Mouse (Mus musculus): ENCODE results near the gene Gm15517. TPM values are rescaled to one million over a fixed set of nuclear protein-coding genes. Genes with fewer than 3 reads are reported as not detected.
A peak's percentile ranks its signal among the peaks of the same experiment; 100 is the strongest.

The Gm15517 gene
- total and polyA plus RNA-seq, 3 experiments, result not detected

DNA sequence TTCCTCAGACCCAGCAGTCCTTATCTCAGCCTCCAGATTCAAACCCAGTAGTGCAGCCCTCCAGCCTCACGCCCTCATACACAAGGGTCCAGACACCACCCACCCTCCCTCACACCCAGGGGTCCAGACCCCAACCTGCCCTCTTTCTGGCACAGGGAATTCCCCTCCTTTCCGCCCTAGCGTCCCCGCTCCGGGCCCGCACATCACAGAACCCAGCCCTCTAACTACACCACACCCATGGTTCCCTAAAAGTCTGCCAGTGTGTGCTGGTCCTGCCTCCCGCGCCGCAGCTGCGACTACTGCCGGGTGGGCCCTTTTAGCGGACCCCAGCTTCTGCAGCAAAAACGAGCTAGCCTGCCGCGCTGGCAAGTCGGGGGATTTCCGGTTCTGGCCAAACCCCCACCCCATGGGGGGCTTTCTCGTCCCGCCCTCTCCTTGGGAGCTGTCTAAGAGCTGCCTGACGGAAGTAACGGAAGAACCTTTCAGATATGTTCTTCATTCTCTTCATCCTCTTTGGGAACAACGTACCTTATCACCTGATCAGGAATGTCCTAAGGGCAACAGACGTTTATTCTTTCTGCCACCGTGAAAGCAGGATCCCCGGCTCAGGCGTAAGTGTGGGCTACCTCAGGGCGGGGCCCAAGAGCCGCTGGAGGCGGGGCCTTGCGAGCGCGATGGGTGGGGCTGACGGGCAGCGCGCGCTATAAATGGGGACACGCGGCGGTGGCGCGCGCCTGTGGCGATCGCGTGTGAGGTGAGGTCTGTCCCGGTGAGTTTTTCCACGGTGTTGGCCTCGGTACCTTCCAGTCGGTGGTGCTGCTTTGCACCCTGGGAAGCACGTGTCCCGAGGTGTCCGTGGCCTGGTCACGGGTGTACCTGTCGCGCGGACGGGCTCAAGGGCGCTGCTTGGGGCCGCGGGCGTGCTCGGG lies 14.9 kb upstream of the Gm15517 start, which contains the start of the genes 1700028J19Rik and 2410002F23Rik (continued):
- TF ChIP-seq NELFE (IDR thresholded peaks at IDR 0.05; ENCODE audit: low read depth, low read length), result peak; percentile 99
- peak; percentile 98 for TF ChIP-seq ZMIZ1 (IDR thresholded peaks at IDR 0.05; ENCODE audit: low read depth, low read length)
- peak; percentile 86 for TF ChIP-seq HCFC1 (IDR thresholded peaks at IDR 0.05; ENCODE audit: low read depth, low read length)
- no peak for TF ChIP-seq USF2 (IDR thresholded peaks at IDR 0.05; ENCODE audit: borderline replicate concordance in 1 of 2, insufficient read depth in 1 of 2, low read depth in 1 of 2, low read length in 2 of 2)
- no peak for TF ChIP-seq ETS1 (IDR thresholded peaks at IDR 0.05; ENCODE audit: low read depth, low read length)
- TF ChIP-seq MAX (IDR thresholded peaks at IDR 0.05; ENCODE audit: low read length), result peak; percentile 100
- TF ChIP-seq RCOR1 (IDR thresholded peaks at IDR 0.05; ENCODE audit: low read depth, low read length), result no peak
- no peak for TF ChIP-seq RAD21 (IDR thresholded peaks at IDR 0.05; ENCODE audit: low read depth, low read length)
- TF ChIP-seq POLR2AphosphoS2 (IDR thresholded peaks at IDR 0.05; ENCODE audit: low read length), result peak; percentile 97
- peak; percentile 98 for TF ChIP-seq POLR2AphosphoS5 (IDR thresholded peaks at IDR 0.05; ENCODE audit: borderline replicate concordance, low read depth, low read length)
- peak; percentile 78; the same call in 1 of the 2 replicates for TF ChIP-seq SIN3A (IDR thresholded peaks at IDR 0.05; ENCODE audit: low read length)
- TF ChIP-seq MEF2A (IDR thresholded peaks at IDR 0.05; ENCODE audit: extremely low read depth, insufficient replicate concordance, low read depth, low read length, poor library complexity, severe bottlenecking), result no peak
- TF ChIP-seq ZKSCAN1 (IDR thresholded peaks at IDR 0.05; ENCODE audit: low read depth, low read length), result no peak
- no peak for TF ChIP-seq MAFK (IDR thresholded peaks at IDR 0.05; ENCODE audit: borderline replicate concordance, low read depth, low read length)
- no peak for TF ChIP-seq CHD1 (IDR thresholded peaks at IDR 0.05; ENCODE audit: low read depth, low read length)
- TF ChIP-seq TAL1 (IDR thresholded peaks at IDR 0.05; ENCODE audit: low read length), result peak; percentile 43; the same call in 1 of the 2 replicates
- TF ChIP-seq UBTF (IDR thresholded peaks at IDR 0.05; ENCODE audit: borderline replicate concordance, insufficient read depth, low read depth, low read length), result no peak
- peak; percentile 82 for TF ChIP-seq ELF1 (IDR thresholded peaks at IDR 0.05; ENCODE audit: low read depth, low read length)
- TF ChIP-seq TBP (IDR thresholded peaks at IDR 0.05; ENCODE audit: low read depth, low read length), result peak; percentile 98

DNA sequence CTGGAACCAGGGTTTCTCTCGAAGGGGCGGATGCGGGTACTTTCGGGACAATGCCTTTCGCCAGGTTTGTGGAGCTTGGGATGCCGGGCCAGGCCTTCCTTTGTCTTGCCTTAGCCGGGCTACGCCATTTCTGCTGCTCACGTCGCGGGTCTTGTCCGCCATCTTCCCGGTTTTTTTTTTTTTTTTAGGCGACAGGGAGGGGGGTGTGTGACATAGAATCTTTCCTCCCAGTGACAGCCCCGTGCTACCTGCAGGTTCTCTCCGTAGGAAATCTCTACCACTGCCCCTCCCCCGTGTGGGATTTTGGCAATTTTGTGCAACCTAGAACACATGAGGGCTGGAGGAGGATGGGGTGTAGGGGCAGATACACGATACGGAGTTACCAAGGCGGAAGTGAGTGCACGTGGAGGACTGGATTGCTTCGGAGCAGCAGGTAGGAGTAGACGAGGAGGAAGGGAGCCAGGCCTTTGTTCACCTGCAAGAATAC lies 14.2 kb upstream of the Gm15517 start:
- peak overlapping the region; percentile 79 for H3K9ac ChIP-seq (ENCODE audit: control insufficient read depth, low read depth, low read length, poor library complexity, severe bottlenecking)
- peaks cover 12 to 15% of the 10 kb centered on the region in 2 experiments for H3K36me3 ChIP-seq (ENCODE audit: control insufficient read depth in 1 of 2, insufficient read depth in 2 of 2, low read length in 2 of 2)
- H3K27me3 ChIP-seq (ENCODE audit: control insufficient read depth in 1 of 2, insufficient read depth in 2 of 2, low read length in 2 of 2), result no peaks in the 10 kb centered on the region
- H3K4me1 ChIP-seq (ENCODE audit: control insufficient read depth in 1 of 2, insufficient read depth in 2 of 2, low read length in 2 of 2), result peaks cover 0 to 15% of the 10 kb centered on the region in 2 experiments; a peak in 2 of 4 replicates
- peak; percentile 76 for DNase-seq (ENCODE audit: low read depth, low spot score)
- no peaks in the 10 kb centered on the region for H3K9me3 ChIP-seq (replicated peaks; ENCODE audit: insufficient read depth, low read length)
- peaks cover 27% of the 10 kb centered on the region for H3K79me2 ChIP-seq (ENCODE audit: control insufficient read depth, insufficient read depth, low read length, poor library complexity)
- peak overlapping the region; percentile 64 for H3K27ac ChIP-seq (ENCODE audit: control insufficient read depth, low read depth, low read length)
- peak overlapping the region; percentile 67 to 74 for H3K4me3 ChIP-seq (ENCODE audit: control insufficient read depth in 1 of 2, insufficient read depth in 1 of 2, low read depth in 2 of 2, low read length in 2 of 2)
- TF ChIP-seq POLR2AphosphoS5 (IDR thresholded peaks at IDR 0.05; ENCODE audit: borderline replicate concordance, low read depth, low read length) (no peak; the same call in 1 of the 2 replicates), MEF2A (IDR thresholded peaks at IDR 0.05; ENCODE audit: extremely low read depth, insufficient replicate concordance, low read depth, low read length, poor library complexity, severe bottlenecking) (no peak), JUND (IDR thresholded peaks at IDR 0.05; ENCODE audit: low read depth, low read length) (no peak), USF2 (IDR thresholded peaks at IDR 0.05; ENCODE audit: borderline replicate concordance in 1 of 2, insufficient read depth in 1 of 2, low read depth in 1 of 2, low read length in 2 of 2) (no peak), ZMIZ1 (IDR thresholded peaks at IDR 0.05; ENCODE audit: low read depth, low read length) (no peak), EP300 (IDR thresholded peaks at IDR 0.05; ENCODE audit: low read depth in 1 of 2, low read length in 2 of 2) (no peak), BHLHE40 (IDR thresholded peaks at IDR 0.05; ENCODE audit: borderline replicate concordance, low read depth, low read length) (no peak), E2F4 (IDR thresholded peaks at IDR 0.05; ENCODE audit: borderline replicate concordance, low read depth, low read length) (no peak), CTCF (IDR thresholded peaks at IDR 0.05 in 2 of 3, conservative IDR thresholded peaks at IDR 0.05 in 1 of 3; ENCODE audit: control insufficient read depth in 1 of 3, insufficient read depth in 1 of 3, low read depth in 2 of 3, low read length in 3 of 3, poor library complexity in 1 of 3, severe bottlenecking in 1 of 3) (no peak), NRF1 (IDR thresholded peaks at IDR 0.05; ENCODE audit: insufficient read depth, low read depth, low read length, poor library complexity, severe bottlenecking) (no peak), USF1 (IDR thresholded peaks at IDR 0.05; ENCODE audit: low read depth, low read length) (no peak), MYC (IDR thresholded peaks at IDR 0.05; ENCODE audit: low read depth, low read length) (peak; percentile 96), ZKSCAN1 (IDR thresholded peaks at IDR 0.05; ENCODE audit: low read depth, low read length) (no peak), CHD2 (IDR thresholded peaks at IDR 0.05; ENCODE audit: low read length) (no peak), CHD1 (IDR thresholded peaks at IDR 0.05; ENCODE audit: low read depth, low read length) (0 out of 2 replicates have a peak, but pooled peaks have one; percentile 23), MXI1 (IDR thresholded peaks at IDR 0.05; ENCODE audit: low read depth, low read length) (peak; percentile 96), ETS1 (IDR thresholded peaks at IDR 0.05; ENCODE audit: low read depth, low read length) (no peak), TAL1 (IDR thresholded peaks at IDR 0.05; ENCODE audit: low read length) (no peak), TCF12 (IDR thresholded peaks at IDR 0.05; ENCODE audit: low read depth, low read length) (no peak)

Measured in MEL (cell line).